Mouse (Mus musculus): ENCODE data around the gene Rusc2.

Rusc2 gene

DNA sequence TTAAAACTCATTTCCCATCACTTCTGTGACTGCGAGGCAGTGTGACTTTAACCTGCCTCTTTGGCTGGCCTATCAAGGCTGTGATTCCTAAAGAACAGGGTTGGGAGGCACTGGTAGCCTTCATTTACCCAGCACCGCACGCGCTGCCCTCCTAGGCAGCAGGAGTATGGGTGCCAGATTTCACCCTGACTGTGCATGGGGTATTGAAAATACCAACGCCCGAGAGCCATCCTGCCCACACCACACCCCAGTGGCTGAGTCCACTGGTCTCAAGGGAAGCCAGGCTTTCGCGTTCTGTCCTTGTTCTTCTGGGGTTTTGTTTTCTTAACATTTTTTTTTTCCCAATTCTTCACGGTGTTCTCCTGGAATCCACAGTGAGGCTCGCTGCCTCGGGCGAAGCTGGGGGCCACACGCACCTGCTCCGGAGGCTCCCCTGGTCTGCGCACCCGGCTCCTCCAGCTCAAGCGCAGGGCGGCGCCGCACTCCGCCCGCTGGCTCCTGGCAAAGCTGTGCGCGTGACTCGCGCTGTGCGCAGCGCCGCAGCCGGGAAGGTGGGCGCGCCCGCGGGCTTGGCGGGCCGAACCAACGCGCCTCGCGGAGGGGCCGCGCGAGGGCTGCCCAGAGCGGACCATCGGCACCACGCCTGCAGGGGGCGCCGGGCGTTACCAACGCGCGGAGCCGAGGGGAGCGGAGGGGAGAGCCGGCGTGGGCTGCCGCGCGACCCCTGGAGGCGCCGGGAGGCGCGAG lies at the start of gene Rusc2:
Gene Rusc2, plus strand, starts transcription at position 572 of the 747 bp plus-strand sequence.
- peak; percentile 96 for DNase-seq

- DNase-seq: no peak
Observed at GRCm38 (mm10) chr4:43334771-43335170, 47.0 kb upstream of the Rusc2 start.

GRCm38 (mm10) chr4:43336176-43336575 lies 45.6 kb upstream of the Rusc2 start:
- no peak for DNase-seq

GRCm38 (mm10) chr4:43340096-43340804 lies 41.5 kb upstream of the Rusc2 start:
- no peak for DNase-seq

- no peak for DNase-seq
Observed at GRCm38 (mm10) chr4:43341276-43341891, 40.4 kb upstream of the Rusc2 start.

GRCm38 (mm10) chr4:43342443-43342842 lies 39.3 kb upstream of the Rusc2 start:
- DNase-seq: no peak

GRCm38 (mm10) chr4:43344932-43345331 lies 36.8 kb upstream of the Rusc2 start:
- DNase-seq: no peak

GRCm38 (mm10) chr4:43349206-43349605 lies 32.6 kb upstream of the Rusc2 start:
- DNase-seq: no peak

DNA sequence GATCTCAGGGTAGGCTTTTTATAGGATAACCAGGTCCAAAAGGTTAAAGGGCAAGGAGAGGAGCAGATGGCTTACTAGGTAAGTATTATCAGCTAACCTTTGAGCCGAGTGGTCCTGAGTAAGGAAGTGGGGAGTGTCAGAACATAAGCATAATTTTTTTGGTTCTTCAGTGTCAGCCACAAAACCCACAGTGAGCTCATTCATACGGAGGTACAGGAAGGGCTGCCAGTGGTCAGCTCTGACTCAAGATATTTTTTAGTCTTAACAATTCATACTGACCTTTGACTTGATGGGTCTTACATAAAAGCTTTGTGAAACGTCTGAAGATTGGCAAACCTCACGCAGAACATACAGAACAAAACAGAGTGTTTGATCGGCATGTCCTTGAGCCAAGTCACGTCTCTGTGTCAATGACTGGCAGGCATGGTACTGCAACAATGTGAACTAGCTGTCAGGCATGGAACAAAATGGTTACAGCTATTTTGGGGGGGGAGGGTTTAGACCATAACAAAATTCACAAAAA lies 31.7 kb upstream of the Rusc2 start:
- DNase-seq: no peak

DNA sequence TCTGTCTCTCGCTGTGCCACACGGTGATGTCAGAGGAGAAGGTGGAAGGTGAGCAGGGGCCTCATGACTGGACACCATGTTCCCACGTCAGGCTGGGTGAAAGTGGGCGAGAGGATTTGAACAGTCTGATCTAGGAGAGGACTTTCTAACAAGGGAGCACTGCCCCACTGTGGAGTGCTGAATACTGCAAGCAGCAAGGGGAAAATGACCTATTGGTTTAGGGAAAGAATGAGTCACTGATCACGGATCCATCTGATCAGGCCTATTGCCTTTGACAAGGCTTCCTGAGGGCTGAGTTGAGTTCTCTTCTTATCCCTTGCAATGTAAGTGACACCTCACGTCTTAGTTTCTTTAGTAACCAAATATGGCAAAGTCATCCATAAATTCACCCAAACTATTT lies 28.1 kb upstream of the Rusc2 start:
- DNase-seq: no peak

DNA sequence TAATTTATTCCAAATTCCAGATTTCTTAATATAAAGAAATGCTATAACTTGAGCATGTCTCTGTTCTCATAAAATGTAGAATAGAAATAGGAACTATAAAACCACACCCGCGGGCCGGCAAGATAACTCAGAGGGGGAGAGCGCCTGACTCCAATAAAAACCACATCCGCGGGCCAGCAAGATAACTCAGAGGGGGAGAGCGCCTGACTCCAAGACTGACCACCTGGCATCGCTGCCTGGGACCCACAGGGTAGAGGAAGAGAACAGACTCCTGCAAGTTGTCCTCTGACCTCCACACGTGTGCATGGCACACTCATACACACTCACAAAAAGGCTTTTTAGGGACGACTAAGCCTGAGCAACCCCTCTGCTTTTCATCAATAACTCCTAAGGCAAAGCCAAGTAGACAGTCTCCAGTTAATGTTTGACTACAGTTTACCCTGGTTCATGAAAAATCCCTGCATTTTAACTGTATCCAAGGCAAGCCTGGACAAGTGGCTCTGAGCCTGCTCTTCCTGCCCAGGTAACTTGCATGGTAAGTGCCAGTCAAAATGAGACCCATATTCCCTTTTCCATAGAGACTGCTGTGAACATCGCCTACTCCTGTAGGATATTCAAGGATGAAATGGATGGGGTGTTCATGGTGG lies 16.7 kb upstream of the Rusc2 start:
- DNase-seq: no peak

GRCm38 (mm10) chr4:43367295-43367694 lies 14.5 kb upstream of the Rusc2 start:
- DNase-seq: no peak

- no peak for DNase-seq
Observed at GRCm38 (mm10) chr4:43367787-43368186, 14.0 kb upstream of the Rusc2 start.

DNA sequence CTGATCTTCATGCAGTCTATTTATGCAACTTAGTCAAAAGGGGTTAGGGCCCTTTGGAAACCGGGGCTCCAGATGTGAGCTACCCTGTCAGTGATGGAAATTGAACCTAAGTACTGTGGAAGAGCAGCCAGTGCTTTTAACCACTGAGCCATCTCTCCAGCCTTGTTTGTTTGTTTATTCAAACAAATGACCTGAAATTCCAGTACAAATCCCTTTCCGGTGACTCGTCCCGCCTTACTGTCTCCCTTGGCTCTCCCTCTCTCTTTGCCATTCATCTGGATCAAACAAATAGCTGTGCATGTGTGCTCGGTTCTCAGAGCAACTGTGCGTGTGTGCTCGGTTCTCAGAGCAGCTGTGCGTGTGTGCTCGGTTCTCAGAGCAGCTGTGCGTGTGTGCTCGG lies 10.4 kb upstream of the Rusc2 start:
- no peak for DNase-seq

GRCm38 (mm10) chr4:43372155-43372554 lies 9.6 kb upstream of the Rusc2 start:
- DNase-seq: no peak

DNA sequence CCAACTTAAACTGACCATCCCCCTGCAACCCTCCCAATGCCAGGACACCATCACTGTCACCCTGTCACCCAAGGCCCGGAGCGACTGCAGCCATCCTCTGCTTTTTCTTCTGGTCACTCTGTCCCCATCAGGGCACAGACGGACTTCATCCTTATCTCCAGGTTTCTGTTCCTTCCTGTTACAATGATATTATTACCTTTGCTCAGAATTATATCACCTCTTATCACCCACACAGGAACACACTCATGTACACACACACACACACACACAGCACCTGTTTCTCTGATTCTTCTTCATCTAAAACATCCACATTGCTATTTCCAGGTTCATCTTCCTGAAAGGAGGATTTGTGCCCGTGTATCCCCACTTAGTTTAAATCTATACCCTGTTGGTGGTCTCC lies 7.5 kb upstream of the Rusc2 start:
- DNase-seq: no peak

- DNase-seq: no peak
Observed at GRCm38 (mm10) chr4:43379601-43380000, 2.2 kb upstream of the Rusc2 start.

DNA sequence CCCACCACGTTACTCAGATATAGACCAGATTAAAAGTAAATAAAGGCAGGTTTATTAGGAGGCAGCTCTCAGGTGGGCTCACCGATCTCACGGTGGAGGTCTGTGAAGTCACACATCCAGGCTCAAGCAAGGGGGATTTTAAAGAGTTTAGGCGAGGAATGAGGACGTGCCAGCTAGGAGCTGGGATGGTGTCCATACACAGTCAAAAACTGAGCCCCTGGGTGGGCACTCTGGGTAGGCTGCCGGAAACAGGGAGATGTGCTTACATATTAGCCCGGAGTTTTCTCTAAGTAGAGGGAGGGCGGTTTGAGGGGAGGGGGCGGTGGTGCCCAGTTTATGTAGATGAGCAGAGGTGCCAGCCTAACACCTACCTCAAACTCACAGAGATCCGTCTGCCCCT lies 828 bp upstream of the Rusc2 start:
- no peak for DNase-seq

DNA sequence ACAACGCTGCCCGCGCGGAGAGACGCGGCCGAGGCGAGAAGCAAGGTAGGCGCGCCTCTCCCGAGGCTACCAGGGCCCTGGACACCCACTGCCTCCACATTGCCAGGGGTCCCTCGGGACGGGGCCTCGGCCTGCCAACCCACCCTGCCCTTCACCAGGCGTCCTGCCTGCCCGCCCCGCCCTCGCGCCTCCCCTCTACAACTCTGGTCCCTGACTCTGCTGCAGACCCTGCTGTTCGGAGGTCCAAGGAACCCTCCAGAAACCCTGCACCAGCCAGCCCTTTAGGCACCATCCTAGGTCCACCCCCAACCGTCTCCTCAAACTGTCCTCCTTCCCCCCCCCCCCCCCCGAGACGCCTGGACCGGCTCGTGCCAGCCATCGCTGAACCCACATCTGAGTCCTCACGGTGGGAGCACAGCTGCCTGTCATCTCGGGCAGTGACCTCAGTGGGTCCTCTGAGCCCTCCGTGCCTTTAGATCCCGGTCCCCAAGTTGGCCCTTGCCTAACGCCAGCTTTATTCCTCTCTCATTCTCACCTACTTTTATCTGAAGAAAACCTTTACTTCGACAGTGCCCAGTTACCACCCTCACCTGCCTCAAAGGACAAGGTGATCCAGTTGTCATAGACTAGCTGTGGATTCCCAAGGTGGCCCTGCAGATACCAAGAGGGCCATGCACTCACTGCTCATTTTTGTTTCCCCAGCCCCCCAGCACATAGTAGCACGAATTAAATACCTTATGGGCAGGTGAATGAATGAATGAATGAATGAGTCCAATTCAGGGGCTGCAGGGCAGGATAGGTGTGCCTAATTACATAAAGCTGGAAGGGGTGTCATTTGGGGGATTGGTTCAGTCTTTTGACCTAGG lies 609 bp downstream of the Rusc2 start:
- no peak for DNase-seq

DNA sequence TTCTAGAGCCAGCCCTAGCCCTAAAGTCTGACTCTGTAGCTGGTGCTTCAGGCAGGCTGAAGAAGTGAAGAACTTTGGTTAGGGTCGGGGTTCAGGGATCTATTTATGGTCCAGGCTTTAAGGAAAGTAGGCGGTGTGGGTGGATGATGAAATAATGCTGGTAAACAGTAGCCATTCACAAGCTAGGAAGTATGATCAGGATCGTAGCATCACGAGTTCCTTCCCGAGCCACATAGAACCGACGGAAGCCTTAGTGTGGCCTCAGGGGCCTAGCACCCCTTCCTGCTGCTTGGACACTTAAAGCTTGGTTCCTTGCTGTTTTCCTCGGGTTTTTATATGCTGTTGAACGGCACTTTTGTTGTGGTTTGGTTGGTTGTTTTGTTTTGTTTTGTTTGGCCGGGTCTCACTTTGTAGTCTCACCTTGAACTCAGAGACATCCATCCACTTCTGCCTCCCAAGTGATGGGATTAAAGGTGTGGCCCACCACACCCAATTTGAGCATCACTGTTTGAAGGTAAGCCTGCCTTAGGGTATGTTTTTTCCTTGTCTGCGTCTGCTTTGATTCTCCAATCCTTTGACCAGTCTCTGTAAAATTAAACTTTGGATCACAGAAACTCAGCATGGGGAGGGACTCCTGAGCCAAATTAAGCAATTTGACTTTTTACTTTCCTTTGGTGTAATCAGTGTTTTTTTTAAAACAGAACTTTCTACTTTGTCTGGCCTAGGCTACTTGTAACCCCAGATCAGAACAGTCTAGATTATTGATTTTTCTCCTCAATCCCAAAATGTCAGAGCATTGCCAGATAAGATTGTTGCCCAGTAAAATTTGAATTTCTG lies 1.7 kb downstream of the Rusc2 start:
- no peak for DNase-seq

GRCm38 (mm10) chr4:43384083-43384460 lies 2.3 kb downstream of the Rusc2 start:
- DNase-seq: no peak
